Mouse (Mus musculus): Measurements from ENCODE around the gene Pard3.
A peak's percentile ranks its signal among the peaks of the same experiment; 100 is the strongest.

The Pard3 gene

DNA sequence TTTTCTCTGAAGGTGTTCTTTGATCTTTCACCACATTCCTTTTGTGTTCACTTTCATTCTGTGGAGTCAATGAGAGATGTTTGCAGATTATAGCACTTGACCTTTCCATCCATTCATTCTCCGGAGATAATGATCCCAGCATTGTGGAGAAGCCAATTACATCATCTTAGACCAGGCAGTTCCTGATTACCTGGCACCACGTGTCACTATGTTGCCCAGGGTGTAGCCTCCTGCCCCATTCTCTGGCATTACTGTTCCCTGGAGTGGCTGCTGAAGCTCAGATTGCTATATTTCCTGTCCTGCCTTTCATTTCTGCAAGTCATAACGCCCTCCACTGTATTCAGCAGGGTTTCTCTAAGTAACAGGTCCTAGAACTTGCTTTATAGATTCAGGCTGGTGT, 304.7 kb downstream of the Pard3 start:
- DNase-seq: no peak

- DNase-seq: no peak
These were observed 307.7 kb downstream of the Pard3 start for GRCm38 (mm10) chr8:127371326-127371949.

GRCm38 (mm10) chr8:127377775-127378174, 314.1 kb downstream of the Pard3 start:
- no peak for DNase-seq

DNA sequence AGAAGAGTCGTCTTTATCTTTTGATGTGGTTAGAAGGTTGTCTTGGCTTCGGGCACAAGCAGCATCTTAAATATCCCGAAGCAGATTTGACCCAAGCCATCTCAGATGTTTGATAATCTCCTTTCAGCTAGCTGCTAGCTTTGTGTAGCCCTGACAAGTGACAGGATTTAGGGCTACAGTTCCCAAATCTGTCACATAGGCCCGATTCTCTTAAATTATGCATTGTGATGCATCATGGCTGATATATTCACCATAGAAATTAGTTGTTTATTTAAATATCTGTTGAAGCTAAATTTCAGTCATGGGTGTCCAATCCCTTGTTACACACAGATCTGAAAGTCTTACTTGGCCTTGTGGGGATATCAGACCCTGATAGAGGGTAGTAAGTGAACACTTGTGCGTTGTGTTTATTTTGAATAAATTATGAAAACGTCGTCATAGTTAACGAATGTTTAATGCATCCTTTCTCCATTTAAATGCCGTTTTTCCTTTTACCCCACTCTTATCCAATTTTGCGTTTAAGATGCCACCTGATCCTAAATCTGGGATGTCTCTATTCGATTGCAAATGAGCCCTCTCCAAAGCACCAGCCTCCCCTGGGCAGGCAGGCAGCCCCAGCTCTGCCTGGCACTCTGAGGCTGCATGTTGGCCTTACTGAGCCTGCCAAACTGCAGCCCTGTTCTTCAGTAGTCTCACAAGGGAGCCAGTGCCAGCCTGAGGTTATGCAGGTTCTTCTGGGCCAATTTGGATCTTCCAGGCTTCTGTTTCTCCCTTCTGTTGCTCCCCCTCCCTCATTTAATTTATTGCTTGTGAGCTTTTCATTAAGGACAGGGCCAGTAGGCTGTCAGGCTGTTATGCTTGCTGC, 315.5 kb downstream of the Pard3 start:
- no peak for DNase-seq

- no peak for DNase-seq
These were observed 317.6 kb downstream of the Pard3 start for GRCm38 (mm10) chr8:127381259-127381658.

DNA sequence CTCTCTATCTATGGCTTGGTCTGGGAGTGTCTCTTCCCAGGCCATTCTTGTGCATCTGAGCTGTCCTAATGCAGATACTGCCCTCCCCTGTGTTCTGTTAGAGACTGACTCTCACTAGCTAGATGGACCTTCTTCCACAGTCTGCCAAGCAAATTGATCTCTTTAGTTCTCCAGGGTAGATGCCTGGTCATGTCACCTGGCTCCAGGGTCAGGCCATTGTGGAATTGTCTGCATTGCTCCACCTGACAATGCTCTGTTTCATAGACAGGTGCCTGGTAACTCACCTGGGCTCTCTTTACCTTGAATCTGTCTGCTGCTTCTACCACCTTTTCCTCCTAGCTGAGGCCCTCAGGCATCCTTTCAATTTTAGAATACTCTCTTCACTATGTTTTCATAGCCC, 329.0 kb downstream of the Pard3 start:
- no peak for DNase-seq

GRCm38 (mm10) chr8:127395488-127395887, 331.8 kb downstream of the Pard3 start:
- no peak for DNase-seq

- peak; percentile 23 for DNase-seq
These were observed 342.1 kb downstream of the Pard3 start for GRCm38 (mm10) chr8:127405815-127406214.

DNA sequence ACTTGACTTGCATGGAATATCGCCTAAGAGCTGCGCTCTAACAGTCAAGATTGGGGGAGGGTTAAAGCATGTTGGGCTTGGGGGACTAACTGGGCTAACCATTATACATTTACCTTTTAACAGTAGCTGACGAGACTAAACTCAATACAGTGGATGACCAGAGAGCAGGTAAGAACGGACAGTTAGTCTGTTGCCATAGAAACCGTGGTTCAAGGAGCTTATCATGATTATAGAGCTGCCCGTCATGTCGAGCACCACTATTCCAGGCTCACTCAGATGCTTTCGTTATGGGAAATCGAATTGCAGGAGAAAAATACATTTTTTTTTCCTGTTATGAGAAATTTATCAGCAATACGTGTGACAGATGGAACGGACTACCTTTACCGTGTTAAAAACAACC, 346.9 kb downstream of the Pard3 start:
- no peak for DNase-seq

GRCm38 (mm10) chr8:127411190-127411848, 347.6 kb downstream of the Pard3 start:
- no peak for DNase-seq

- no peak for DNase-seq
These were observed 359.3 kb downstream of the Pard3 start for GRCm38 (mm10) chr8:127423021-127423420.

DNA sequence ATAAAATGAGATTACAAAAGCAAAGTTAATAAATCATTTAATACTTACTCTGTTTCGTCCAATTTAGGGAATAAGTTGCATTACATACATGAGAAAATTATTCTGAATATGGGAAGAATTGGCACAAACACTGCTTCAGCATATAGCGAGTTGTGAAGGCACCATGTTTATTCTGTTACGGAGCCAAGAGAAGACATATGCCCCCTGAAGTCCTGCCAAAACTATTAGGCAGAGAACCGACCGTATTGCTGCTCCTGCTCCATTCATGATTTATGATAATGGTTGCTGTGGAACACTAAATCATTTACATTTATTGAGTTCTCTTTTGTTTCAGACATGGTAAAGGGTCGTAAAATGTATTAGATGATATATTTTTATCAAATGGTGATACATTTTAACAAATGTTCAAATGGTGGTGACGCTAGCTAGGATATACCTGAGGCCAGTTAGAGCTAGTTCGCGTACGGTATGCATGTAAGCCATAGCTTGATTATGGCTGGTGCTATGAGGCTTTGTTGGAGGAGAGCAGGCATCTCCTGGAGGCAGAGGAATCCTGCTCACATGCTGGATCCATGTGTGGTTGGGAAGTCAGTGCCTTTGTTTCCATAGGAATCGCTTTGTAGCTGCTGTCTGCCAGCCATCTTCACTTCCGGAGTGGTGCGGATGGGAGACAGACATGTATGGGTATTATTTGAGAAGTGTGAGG, 360.7 kb downstream of the Pard3 start:
- DNase-seq: no peak

- no peak for DNase-seq
These were observed 363.2 kb downstream of the Pard3 start for GRCm38 (mm10) chr8:127426857-127427256.

GRCm38 (mm10) chr8:127428004-127428403, 364.3 kb downstream of the Pard3 start:
- DNase-seq: no peak

- DNase-seq: no peak
These were observed 367.5 kb downstream of the Pard3 start for GRCm38 (mm10) chr8:127431236-127431635.

DNA sequence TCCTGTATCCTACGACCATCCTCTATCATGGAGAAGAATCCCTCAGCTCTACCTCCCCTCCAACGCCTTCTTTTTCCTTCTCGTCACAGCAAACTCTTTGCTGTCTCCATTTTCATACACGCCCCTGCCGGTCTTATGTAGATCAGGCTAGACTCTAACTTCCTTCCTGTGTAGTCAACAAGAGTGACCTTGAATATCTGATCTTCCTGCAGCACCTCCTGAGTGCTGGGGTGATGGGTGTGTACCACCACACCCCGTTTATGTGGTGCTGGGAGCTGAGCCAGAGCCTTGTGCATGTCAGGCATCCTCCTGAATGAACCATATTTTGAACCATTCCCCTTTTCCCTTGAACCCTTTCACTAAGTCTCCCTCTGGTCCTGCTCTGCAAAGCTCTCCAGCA, 372.3 kb downstream of the Pard3 start:
- DNase-seq: no peak

DNA sequence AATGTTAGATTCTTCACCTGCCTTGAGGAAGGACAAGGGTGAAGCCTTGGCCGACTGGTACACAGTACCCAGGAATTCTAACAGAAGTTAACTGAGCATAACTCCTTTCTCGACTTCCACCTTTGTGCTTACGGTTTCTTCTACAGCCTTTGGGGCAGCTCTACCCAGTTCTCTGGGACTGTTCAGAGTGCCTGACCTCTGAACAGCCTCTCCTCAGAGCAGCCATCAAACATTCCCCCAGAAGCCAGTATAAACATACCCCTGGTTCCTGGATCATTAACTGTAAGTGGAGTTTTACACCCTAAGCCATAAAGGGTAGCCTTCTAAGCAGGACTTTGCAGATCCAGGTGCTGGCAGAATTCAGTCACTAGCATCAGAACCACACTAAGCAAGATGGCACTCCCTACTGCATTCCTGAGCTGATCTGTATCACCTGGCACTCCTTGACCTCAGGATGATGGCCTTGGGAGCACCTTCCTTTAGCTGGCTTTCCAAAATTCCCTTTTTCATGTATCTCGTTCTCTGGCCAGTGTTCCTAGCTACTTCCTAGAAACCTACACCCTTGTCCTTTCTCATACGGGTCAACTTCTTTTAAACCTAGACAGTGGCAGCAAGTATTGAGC, 374.0 kb downstream of the Pard3 start:
- DNase-seq: no peak

DNA sequence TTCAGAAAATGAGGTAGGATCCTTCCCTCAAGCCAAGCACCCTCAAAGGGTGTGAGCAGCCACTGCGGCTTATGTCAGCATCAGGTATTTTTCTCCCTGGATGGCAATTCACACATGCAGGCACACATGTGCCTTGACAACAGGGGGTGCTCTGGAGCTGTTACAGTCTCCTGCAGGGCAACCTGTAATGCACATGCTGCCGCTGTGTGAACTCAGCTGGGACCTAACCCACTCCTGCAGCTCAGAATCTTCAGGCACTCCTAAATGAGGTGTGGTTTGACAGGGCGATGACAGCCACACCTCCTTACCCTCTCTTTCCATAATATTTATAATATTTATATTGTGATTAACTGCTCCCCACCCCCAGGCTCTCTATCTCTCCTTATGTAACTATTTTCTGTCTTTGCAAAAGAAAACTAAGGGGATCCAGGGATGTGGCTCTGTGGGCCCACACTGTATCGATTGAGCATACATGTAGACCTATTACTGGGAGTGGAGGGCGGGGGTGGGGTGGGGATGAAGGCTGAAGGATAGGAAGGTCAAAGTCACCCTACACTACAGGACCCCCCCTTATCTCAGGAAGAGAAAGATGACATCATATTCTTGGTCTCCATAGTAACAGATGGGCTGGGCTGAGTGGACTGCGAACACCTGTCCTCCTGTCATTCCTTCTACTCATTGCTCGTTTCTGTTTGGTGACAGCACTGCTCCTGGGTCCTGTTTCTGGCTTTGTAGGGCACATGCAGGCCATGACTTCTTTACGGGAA, 375.1 kb downstream of the Pard3 start:
- peak; percentile 84 for DNase-seq

- peak; percentile 50 for DNase-seq
These were observed 375.9 kb downstream of the Pard3 start for GRCm38 (mm10) chr8:127439392-127440160.

DNA sequence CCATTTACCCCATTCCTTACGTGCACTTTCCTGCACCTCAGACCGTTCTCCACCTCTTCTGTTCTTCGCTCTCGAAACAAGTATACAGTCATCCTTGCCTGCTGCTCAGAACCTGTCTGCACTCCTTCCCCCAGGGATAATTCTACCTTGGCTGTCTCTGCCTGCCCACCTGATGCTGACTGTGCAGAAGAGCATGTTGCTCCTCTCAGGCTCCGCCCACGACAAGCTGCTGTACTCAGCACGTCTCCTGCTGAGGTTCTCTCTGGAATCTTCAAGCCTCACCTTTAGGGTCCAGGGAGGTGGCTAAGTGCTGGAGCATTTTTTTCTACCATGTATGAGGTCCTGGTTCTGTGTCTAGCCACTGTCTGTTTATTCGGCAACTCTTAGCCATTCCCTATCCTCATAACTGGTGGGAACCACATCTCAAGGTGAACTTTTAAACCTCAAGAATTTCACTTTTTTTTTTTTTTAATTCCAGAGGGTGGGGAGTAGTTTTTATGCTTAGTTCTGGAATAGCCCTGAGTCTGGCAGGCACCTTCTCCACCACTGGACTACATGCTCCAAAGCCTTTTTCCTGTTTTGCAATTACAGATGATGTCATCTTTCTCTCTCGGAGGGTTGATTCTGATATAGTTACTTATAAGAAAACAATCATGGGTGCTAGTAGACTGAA, 376.6 kb downstream of the Pard3 start:
- peak; percentile 28 for DNase-seq

Data from lung, postnatal 36 days (tissue).